Mouse (Mus musculus) CD4-positive helper T cell, adult 2 months (primary cell): ENCODE data around the gene Prss34.

Source experiments
- DNase-seq: peaks from one replicate; pipeline ENCODE4 v3.0.0-alpha.2; 2012; ENCODE audit warnings: low read depth, missing footprints, low spot score

Gene Prss34

DNA sequence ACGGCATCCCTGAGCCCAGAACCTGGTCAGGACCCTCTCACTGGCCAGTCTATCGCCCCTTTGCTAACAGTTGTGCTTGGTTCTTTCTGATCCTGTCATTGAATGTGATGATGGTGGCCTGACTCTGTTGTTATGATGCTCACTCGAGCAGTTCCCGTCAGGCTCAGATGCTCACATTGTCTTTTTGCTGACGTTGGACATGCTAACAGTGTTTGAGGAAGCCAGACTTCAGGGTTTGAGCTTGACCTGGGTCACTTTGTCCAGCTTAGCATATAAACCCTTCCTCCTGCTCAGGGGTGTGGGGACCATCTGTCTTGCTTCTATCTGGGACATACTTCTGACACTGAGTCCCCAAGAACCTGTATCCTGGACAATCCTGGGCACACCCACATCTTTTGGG, 20.2 kb downstream of the Prss34 start, which contains the start of gene Prss29:
Gene Prss29, plus strand, starts transcription at position 301 of the 400 bp plus-strand sequence.
- DNase-seq, result no peak

DNA sequence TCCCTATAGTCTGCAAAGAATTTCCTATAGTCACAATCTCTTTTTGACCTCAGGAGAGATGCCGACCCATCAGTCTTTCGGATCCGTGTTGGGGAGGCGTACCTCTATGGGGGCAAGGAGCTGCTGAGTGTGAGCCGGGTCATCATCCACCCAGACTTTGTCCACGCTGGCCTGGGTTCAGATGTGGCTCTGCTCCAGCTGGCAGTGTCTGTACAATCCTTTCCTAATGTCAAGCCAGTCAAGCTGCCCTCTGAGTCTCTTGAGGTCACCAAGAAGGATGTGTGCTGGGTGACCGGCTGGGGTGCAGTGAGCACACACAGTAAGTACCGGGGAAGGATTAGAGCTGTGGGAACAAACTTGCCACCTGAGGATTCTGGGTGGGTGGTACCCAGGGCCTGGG, 22.6 kb downstream of the Prss34 start:
- no peak for DNase-seq

DNA sequence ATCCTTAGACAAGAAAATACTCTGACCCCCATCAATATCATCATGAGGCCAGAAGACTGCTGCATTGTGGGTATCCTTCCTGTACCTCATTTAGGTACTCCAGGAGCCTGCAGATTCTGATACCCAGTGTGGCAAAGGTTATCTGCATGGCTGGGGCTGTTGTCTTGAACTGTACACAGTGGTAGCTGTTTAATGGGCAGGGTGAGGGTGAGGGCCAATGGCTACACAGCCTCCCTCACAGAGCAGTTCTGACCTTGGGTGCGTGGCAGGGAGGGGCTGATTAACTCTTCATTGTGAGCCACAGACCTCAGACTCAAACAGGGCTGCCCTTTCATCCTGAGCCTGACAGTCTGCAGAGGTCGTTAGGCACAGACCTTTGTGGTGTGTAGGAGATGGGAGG, 24.7 kb downstream of the Prss34 start:
- DNase-seq, result no peak

DNA sequence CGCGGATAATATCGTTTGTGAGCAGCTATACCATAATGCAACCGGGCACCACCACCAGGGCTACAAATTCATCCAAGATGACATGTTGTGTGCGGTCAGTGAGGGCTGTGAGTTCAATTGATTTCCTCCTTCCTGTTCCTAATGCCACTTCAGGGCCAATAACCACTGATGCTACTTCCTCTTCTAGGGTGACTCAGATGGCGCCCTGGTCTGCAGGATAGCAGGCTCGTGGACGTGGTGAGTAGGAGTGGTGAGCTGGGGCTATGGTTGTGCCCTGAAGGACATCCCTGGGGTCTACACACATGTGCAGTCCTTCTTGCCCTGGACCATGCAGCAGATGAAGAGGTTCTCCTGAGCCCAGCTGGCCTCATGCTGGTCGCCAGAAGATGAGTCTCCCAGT, 34.1 kb downstream of the Prss34 start:
- no peak for DNase-seq

DNA sequence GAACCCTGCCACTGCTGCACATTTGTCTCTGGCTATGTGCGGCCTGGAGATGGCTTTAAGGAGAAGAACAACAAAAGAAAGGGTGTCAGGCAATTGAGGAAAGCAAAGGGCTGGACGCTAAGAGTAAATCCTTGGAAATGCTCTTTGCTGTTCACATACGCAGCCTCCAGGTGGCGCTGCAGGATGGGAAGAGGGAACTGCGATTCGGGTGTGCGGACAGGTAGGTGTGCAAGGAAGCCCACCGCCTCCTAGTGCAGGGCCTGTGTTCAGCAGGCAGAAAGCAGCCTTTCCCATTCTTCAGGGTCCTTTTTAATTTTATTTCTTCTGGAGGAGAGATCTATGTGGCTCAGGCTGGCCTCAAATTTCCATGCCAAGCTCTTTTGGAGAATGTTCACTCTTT, 35.7 kb downstream of the Prss34 start:
- peak; percentile 25 for DNase-seq

DNA sequence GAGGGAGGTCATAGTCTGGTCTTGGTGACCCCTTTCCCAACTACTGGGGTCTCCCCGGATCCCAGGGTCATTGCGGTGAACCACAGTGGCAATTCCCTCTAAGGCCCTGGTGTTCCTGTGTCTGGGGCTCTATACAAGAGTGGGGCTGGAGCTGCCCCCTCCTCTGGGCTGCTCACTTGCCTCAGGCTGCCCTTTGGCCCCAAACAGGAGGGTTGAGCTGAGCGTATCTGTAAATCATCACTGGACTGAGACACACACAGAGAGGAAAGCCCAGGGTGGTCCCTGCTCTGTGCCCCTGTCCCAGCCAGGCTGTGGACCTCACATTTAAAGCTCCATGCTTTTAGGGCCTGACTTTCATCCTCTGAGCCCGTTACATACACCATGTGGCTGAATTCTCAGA, 40.0 kb downstream of the Prss34 start:
- DNase-seq, result no peak

DNA sequence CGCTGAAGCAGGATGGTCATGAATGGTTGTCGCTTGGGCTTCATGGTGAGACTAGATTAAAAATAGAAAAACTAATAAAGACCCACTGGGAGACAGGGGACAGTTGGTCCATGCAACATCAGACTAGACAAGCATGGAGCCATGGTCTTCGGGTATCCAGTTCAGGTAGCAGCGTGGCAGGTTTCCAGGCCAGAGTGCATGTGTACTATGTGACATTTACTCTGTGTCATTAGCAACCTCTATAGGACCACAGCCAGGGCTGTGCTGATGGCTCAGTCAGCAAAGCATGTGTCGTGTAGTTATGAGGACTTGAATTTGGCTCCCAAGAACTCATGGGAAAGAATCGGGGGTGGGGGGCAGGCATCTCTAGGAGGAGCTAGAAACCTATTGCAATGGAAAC, 41.8 kb downstream of the Prss34 start:
- DNase-seq, result no peak

DNA sequence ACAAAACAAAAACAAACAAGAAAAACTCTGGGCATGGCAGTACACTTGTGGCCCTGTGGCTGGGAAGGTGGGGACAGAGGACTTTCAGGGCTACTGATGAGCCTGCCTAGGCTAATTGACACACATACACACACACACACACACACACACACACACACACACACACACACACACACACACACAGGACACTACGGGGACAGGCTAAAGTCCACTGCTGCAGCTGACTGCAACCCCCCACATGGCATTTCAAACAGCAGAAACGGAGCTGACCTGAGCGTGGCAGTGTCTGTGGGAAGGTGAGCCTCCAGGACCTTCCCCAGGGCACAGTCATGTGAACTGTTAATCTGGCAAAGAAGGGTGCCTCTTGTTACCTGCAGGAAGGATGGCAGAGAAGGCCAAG, 43.3 kb downstream of the Prss34 start:
- DNase-seq, result no peak

DNA sequence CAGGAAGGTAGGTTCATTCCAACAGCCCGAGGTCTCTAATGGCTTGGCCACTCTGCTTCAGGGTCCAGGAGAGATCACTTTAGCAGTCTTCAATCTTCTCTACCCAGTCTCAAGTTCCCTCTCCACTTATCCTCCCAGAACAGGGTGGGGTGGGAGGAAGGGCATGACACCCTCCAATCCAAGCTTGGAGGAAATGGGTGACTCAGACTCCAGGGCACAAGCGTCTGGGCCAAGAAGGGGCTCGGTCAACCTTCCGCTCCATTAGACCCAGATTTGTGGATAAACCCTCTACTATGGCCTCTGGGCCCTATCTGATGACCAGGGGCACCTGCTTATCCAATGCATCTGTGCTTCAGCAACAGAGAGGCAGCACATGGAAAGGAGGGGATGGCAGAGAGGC, 47.3 kb downstream of the Prss34 start, which contains the start of gene Tpsab1:
Gene Tpsab1, minus strand, starts transcription at position 101 of the 400 bp plus-strand sequence.
- no peak for DNase-seq
